Mouse (Mus musculus) cerebellum, postnatal 14 days (tissue): ENCODE measurements around the gene Heg1.

Experiments used
- DNase-seq, 2 experiments: peaks; one replicate each; pipeline ENCODE4 v3.0.0; 2021; ENCODE audit warnings: mixed read lengths in 2 of 2

Heg1 gene

GRCm38 (mm10) chr16:33684162-33684702, at the start of gene Heg1:
Gene Heg1 (plus strand): TSS chr16:33684370.
- DNase-seq: peak; percentile 74 to 80

DNA sequence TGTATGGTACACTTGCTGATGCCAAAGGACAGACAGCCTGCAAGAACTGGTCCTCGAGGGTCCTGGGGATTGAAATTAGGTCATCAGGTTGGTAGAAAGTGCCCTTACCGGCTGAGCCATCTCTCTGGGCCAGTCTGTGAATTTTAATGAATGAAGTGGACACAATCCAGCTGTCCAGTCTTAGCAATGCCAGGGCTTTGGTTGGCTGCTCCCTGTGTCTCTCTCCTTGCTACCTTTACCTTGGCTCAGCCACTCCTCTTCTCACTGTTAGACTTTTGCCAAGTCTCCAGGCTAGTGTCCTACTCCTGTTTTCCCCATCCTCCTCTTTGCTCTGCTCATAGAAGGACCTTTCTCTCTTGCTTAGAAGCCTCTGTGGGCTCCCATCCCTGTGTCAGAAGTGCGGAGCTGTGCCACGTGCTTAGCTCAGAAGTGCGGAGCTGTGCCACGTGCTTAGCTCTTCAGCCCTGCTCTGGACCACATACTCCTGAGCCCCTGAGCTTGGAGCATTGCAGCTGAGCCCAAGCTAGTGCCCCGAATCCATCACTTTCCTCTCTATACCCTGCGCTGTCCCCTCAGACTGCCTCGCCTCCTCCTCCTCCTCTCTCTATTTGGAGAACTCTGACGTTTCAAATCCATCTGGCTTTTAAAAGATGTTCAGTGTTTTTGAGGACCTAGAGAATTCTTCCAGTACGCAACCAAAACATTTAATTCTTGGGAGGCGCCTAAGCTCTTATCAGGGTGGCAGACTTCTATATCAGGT, 48.2 kb upstream of the Heg1 start:
- DNase-seq: peak; percentile 30 to 41

DNA sequence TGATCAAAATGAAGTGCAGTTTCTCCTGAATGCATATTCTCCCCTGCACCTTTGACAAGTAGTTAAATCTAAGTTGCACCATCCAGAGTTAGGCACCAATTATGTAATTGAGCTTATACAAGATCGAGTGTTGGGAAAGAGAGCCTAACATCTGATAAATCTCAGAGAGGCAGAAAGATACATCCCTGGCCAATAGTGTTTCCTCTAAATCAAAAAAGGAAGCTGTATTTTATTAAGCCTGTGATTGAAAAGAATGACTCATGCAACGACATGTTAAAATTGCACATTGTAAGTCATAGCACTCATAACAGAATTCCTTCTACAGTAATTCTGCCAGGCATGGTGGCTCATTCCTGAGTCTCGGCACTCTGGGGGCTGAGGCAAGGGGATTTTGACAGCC, 42.4 kb upstream of the Heg1 start:
- DNase-seq: no peak

DNA sequence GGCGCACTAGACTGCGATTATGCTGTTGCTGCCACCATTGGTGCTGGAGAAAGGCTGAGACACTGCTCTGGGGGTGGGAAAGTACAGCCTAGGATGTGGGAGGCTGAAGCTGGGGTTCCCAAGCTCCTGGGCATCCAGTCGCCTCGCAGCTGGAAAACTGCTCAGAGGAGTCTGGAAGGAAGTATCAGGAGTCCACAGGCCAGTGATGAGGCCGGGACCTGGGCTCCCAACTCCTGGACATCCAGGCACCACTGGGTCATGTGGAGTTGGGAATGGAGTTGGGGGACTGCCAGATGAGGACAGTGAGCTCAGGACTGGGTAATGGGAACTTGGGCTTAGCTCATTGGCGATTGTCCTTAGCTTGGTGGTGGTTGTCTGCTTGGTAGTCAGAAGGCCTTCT, 31.1 kb upstream of the Heg1 start:
- DNase-seq: no peak

DNA sequence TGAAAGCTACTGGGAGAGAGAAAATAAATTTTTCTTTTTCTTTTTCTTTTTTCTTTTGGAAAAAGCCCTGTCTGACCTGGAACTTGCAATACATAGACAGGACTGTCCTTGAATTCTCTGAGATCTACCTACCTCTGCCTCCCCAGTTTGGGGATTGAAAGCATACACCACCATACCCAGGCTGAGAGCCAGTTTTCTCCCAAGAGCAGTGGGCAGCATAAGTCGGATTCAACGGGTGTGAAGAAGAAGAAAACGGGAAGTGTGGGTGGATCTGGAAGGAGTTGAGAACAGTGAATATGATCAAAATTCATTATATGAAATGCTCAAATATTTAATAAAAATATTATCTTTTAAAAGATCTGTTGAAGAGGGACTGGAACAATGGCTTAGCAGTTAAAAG, 28.7 kb upstream of the Heg1 start:
- no peak for DNase-seq

- no peak for DNase-seq
These were observed 27.0 kb upstream of the Heg1 start for GRCm38 (mm10) chr16:33657191-33657590.

- no peak for DNase-seq
These were observed 26.0 kb upstream of the Heg1 start for GRCm38 (mm10) chr16:33658121-33658520.

DNA sequence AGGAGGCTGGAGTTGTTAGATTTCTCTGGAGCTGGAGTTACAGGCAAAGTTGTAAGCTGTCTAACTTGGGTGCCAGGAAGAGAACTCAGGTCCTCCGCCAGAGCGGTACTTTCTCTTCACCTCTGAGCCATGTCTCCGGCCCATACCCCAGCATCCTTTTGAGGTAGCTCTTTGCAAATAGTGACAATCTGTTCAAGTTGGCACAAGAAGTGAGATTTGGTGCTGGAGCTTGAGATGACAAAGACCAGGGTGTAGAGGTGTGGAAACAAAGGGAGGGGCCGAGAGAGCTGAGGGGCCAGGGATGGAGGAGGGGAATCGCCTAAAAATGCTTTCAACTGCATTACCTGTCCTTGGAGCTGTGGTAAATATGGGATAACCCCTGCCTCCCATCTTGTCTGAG, 24.6 kb upstream of the Heg1 start:
- peak in 1 of 2 experiments; percentile 57 for DNase-seq

DNA sequence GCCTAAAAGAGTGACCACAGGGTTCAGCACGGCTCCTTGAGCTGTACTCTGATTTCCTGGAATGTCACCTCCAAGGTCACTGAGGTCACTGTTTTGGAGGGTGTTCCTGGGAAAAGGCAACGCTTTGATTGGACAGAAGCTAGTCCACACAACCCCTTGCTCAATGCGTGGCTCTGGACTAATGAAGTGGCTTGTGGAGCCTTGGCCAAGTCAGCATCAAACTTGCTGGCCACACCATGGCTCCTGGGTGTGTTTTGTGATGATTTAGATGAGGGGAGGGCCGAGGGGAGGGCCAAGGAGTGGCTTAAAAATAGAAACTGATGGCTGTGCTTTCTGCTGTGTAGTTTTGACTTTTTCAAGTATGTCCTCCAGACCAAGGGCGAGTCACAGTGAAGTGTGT, 24.0 kb upstream of the Heg1 start:
- DNase-seq: peak in 1 of 2 experiments; percentile 37

DNA sequence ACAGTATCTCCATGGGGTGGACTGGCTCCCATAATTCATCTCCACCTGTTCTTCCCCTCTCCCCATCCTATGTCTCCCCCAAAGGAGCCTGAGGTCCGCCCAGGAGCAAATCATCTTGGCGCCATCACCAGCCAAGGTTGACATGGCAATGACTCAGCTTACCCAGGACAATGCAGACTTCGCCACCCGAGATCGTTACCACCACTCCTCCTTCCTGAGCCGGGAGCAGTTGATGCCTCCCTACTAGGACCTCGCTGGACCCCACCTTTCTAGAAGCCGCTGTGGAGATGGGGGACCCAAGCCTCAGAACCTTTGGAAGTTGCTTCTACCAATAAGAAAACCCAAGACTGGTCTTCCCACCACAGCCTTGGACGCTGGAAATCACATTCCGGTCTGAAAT, 21.3 kb upstream of the Heg1 start:
- no peak for DNase-seq

DNA sequence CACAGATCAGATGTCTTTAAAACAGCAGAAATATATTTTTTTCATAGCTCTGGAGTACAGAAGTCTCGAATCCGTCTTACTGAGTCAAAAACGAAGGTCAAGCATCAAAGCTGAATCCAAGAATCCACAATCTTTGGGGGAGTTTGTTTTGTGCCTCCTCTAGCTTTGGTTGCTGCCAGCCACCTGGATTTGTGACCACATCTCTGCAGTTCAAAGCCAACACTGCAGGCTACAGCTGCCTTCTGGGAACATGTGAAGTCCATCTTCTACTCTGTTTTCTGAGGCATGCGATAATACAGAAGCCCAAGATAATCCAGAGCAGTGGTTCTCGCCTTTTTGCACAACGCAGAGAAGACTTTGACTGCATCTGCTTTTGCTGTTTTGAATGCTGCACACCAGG, 17.9 kb upstream of the Heg1 start:
- no peak for DNase-seq

DNA sequence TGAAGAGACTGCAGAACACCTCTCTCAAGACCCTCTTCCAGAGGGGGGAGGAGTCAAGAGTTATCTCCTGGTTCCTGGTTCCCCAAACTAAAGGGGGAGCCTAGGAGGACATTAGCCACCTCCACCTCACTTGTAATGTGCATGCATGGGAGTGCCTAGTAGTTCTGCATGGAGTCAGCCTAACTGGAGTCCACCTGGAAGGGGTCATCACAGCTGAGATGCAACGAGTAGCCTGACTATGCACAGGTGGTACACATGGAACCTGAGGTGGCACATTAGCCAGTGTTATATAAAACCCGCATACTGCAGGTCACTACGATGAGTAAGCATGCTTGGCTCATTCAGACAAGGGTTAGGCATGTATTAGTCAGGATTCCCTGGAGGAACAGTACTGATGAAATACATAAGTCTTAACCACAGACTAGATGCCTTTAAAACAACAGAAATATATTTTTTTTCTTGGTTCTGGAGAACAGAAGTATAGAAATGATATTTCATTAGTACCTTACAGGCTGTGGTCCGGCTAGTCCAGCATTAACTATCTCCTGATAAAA, 17.1 kb upstream of the Heg1 start:
- DNase-seq: no peak

GRCm38 (mm10) chr16:33668448-33668847, 15.7 kb upstream of the Heg1 start:
- no peak for DNase-seq

DNA sequence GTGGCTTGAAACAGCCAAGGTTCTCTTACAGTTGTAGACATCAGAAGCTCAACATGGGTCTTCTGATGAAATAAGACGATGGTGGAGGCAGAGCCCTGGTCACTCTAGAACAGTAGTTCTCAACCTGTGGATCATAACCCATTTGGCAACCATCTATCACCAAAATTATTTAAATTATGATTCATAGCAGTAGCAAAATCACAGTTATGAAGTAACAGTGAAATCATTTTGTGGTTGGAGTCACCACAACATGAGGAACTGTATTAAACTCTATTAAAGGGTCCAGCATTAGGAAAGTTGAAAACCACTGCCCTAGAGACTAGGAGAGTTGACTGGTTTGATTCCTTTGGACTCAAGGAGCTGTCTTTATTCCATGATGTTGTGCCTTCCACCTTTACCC, 15.1 kb upstream of the Heg1 start:
- DNase-seq: no peak

- DNase-seq: peak; percentile 91 to 96
These were observed 13.8 kb upstream of the Heg1 start for GRCm38 (mm10) chr16:33670340-33670739.

DNA sequence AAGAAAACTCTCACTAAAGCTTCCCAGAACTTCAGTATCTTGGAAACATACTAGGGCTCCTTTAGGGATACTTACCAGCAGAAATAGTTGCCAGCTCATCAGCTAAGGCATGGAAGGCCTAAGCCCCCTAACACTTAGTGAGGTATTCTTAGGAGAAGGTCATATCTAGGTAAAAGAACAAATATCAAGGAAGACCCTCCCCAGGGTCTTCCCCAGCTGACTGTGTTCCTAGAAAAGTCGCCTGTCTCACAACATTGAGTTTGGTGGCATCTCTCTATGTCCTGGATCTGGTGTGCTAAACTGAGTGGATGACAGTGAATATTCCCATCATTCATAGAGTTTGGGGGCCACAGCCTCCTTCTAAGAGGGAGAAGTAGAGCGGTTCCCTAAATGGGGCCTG, 13.2 kb upstream of the Heg1 start:
- DNase-seq: no peak

DNA sequence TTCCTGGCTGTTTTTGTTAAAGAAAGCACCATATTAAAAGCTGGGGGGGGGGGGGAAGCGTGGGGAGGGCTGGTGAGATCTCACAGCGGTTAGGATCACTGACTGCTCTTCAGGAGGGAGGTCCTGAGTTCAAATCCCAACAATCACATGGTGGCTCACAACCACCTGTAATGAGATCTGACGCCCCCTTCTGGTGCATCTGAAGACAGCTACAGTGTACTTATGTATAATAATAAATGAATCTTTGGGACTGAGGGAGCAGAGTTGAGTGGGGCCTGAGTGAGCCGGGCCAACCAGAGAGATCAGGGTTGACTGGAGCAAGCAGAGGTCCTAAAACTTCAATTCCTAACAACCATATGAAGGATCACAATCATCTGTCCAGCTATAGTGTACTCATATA, 12.0 kb upstream of the Heg1 start:
- no peak for DNase-seq

DNA sequence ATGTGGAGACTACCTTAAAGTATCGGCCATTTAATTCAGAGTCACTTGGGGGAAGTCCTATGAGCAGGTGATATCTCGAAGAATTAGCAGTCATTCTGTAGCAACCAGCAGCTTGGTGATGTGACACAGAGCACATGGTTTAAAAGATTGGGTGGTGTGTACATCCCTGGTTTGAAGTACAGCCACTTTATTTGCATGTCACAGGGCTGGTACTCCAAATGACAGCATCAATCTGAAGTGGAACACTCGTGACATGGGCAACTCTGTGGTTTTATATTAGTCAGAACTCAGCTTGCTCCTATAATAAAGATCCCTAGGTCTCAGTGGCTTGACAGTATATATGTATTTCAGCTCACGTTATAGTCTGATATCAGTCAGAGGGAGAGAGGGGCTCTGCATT, 11.5 kb upstream of the Heg1 start:
- DNase-seq: no peak

GRCm38 (mm10) chr16:33673530-33674109, 10.6 kb upstream of the Heg1 start:
- DNase-seq: peak; percentile 68 to 70

DNA sequence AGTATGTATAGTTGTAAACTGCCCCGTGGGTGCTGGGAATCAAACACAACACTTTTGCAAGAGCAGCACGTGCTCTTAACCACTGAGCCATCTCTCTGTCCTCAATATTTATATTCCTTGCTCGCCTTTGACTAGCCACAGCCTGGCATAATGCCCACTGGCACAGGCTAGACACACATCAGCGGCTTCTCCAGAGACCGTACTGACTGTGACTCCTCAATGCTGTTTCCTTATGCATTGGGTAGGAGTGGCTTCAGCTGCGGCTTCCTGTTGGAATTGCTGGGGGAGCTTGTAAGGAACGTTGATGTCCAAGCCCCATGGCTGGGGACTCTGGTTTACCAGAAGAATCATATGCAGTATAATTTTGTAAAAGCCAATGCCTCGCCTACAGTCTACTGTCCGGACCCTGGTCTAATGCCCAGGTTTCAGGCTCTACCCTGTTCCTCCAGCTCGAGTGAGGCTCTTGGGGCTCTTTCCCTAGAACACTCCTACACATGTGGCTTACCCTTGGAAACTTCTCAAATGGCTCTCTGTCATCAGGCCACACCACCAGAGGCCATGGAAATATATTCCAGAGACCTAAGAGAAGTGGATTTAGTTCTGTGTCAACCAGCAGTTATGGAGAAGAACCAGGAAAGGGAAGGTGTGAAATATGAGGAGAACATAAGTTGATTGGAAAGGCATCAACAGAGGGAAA, 8.9 kb upstream of the Heg1 start:
- peak in 1 of 2 experiments; percentile 44 for DNase-seq

DNA sequence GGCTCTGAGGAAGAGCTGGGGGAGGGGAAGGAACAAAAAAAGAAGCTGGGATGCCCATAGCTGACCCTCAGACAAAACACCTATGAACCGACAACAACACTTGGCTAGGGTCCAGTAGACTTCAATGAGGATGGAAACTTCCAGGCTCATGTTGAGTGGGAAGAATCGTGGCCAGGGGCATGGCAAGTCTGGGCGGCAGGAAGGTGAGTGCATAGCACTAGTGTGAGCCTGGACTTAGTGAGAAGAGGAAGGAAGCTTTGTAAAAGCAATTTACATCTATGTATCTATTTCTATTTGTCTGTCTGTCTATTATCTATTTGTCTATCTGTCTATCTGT, 8.4 kb upstream of the Heg1 start:
- peak in 1 of 2 experiments; percentile 6 for DNase-seq

- peak in 1 of 2 experiments; percentile 5 for DNase-seq
These were observed 7.5 kb upstream of the Heg1 start for GRCm38 (mm10) chr16:33676347-33677312.
